Mouse (Mus musculus) myocyte (in vitro differentiated cells): ENCODE data around the gene Gstp3.

ENCODE experiments used
- CEBPB ChIP-seq: IDR thresholded peaks from 2 replicates; pipeline ENCODE4 v1.6.1; 2011; ENCODE audit warnings: mild to moderate bottlenecking, moderate library complexity; ENCODE audit not compliant: poor library complexity, insufficient read depth, severe bottlenecking
- E2F4 ChIP-seq: IDR thresholded peaks from one replicate; pipeline ENCODE4 v1.6.1; 2011; ENCODE audit warnings: mild to moderate bottlenecking, control low read depth, moderate library complexity; ENCODE audit not compliant: insufficient read depth
- MYOG ChIP-seq, 3 experiments: IDR thresholded peaks; one replicate each; pipeline ENCODE4 v1.6.1; 2011; ENCODE audit warnings: control low read depth in 2 of 3, low read depth in 2 of 3, mild to moderate bottlenecking in 2 of 3; ENCODE audit not compliant: insufficient read length in 2 of 3, control insufficient read depth in 1 of 3, insufficient read depth in 1 of 3
- POLR2A ChIP-seq: IDR thresholded peaks from one replicate; pipeline ENCODE4 v1.6.1; 2011; ENCODE audit warnings: low read depth, mild to moderate bottlenecking, control low read depth, moderate library complexity; ENCODE audit not compliant: insufficient read length
- SRF ChIP-seq: IDR thresholded peaks from one replicate; pipeline ENCODE4 v1.6.1; 2011; ENCODE audit warnings: low read depth; ENCODE audit not compliant: control insufficient read depth, insufficient read length
- TCF12 ChIP-seq: IDR thresholded peaks from one replicate; pipeline ENCODE4 v1.6.1; 2011; ENCODE audit warnings: mild to moderate bottlenecking, control low read depth; ENCODE audit not compliant: poor library complexity, insufficient read depth, severe bottlenecking

DNA sequence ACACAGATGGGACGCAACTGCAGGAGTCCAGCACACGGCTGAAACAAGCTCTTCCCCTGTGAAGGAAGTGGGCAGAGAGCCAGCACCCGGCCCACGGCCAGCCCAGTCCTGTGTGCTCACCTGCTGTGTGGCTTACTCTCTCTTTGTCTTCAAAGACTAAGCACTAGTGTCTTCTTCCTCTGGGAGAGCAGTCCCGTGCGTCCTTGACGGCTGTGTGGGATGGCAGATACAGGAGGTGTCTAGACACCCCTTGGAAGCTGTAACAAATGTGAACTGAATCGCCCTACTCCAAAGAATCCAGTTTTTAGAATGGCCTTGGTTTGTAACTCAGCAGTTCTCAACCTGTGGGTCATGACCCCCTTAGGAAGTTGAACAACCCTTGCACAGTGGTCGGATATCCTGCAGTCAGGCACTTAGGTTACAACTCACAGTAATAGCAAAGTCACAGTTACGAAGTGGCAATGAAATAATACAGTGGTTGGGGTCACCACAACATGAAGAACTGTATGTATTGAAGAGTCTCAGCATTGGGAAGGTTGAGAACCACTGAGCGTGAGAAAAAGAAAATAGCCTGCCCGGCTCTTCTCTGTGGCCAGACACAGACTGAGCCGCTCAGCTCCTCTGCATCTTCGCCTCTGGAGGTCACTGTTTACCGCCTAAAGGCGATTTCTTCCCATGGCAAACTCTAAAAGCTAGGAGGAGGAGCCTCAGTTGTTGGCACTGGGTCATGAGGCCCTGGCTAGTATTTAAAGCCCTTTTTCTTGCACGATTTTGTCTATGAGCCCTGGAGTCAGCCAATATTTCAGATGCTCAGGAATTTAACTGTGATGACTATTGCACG, 40.4 kb downstream of the Gstp3 start:
- TF ChIP-seq CEBPB (no peak), E2F4 (no peak), POLR2A (no peak), SRF (no peak), MYOG (IDR thresholded peaks at IDR 0.05; ENCODE audit: control insufficient read depth in 1 of 3, insufficient read depth in 1 of 3, insufficient read length in 2 of 3, low read depth in 2 of 3) (no peak), TCF12 (no peak)
